Mouse (Mus musculus) brain, embryonic 14.5 days (tissue): ENCODE results near the gene Grk2. TPM values are rescaled to one million over a fixed set of nuclear protein-coding genes. Genes with fewer than 3 reads are reported as not detected.

Experiments used
- DNase-seq: peaks from one replicate; pipeline ENCODE4 v3.0.0-alpha.2; 2011; ENCODE audit warnings: low read depth
- CTCF ChIP-seq: fragments of 200-500 bp; IDR thresholded peaks from 2 replicates; pipeline ENCODE4 v1.5.1; 2012; ENCODE audit warnings: inconsistent platforms, mild to moderate bottlenecking, moderate library complexity, borderline replicate concordance; ENCODE audit not compliant: insufficient read depth, insufficient read length; ENCODE audit errors: extremely low read depth
- POLR2A ChIP-seq: fragments of 200-500 bp; IDR thresholded peaks from 2 replicates; pipeline ENCODE4 v1.6.1; 2012; ENCODE audit warnings: mild to moderate bottlenecking, inconsistent platforms, borderline replicate concordance; ENCODE audit not compliant: poor library complexity, insufficient read depth, insufficient read length, severe bottlenecking; ENCODE audit errors: extremely low read depth
- polyA plus RNA-seq: library from polyadenylated mRNA; depleted of rRNA; stranded (reverse); fragments of >200 nt; gene quantifications from 2 replicates; pipeline ENCODE4 v1.2.3, GENCODE M21; 2012

The Grk2 gene
- polyA plus RNA-seq, 1 experiment, result 119 TPM

GRCm38 (mm10) chr19:4315223-4315944, 9.4 kb upstream of the Grk2 start:
- DNase-seq, result peak; percentile 31

GRCm38 (mm10) chr19:4309776-4310185, 3.8 kb upstream of the Grk2 start:
- peak; percentile 89 for DNase-seq
- TF ChIP-seq POLR2A (no peak), CTCF (peak; percentile 76; the same call in 1 of the 2 replicates)

More at GRCm38 (mm10) chr19:4315223-4315944, 9.4 kb upstream of the Grk2 start:
- TF ChIP-seq POLR2A (no peak), CTCF (no peak)

- no peak for DNase-seq
- TF ChIP-seq CTCF (no peak), POLR2A (no peak)
Observed at GRCm38 (mm10) chr19:4309302-4309701, 3.3 kb upstream of the Grk2 start.

- DNase-seq, result peak; percentile 66
- TF ChIP-seq CTCF (no peak), POLR2A (peak; percentile 3; the same call in 1 of the 2 replicates)
Observed at GRCm38 (mm10) chr19:4305491-4306189, 382 bp downstream of the Grk2 start.

- DNase-seq, result no peak
- TF ChIP-seq POLR2A, result no peak
- no peak for TF ChIP-seq CTCF
Observed at GRCm38 (mm10) chr19:4304871-4305321, 1.1 kb downstream of the Grk2 start.

- TF ChIP-seq CTCF (no peak), POLR2A (no peak)
- no peak for DNase-seq
Observed at GRCm38 (mm10) chr19:4304251-4304821, 1.7 kb downstream of the Grk2 start.

GRCm38 (mm10) chr19:4303640-4303995, 2.4 kb downstream of the Grk2 start:
- TF ChIP-seq POLR2A (no peak), CTCF (no peak)
- DNase-seq, result no peak

GRCm38 (mm10) chr19:4302936-4303639, 2.9 kb downstream of the Grk2 start:
- TF ChIP-seq POLR2A, result no peak
- no peak for TF ChIP-seq CTCF
- DNase-seq, result peak; percentile 71

- peak; percentile 65 for DNase-seq
- no peak for TF ChIP-seq CTCF
- TF ChIP-seq POLR2A, result no peak
Observed at GRCm38 (mm10) chr19:4301735-4302651, 4.0 kb downstream of the Grk2 start.

GRCm38 (mm10) chr19:4300852-4301734, 4.9 kb downstream of the Grk2 start:
- no peak for TF ChIP-seq POLR2A
- TF ChIP-seq CTCF, result no peak
- DNase-seq, result no peak
